Mouse (Mus musculus): ENCODE results near the gene Oit1. TPM values are rescaled to one million over a fixed set of nuclear protein-coding genes. Genes with fewer than 3 reads are reported as not detected.

The Oit1 gene
- not detected in 2 replicates for total RNA-seq (2014; rRNA removed)
- polyA plus RNA-seq (2015; fragmentation: Nextera tagmentation; extraction: Ambion mirVana), result 0.13 TPM in 1 of 2 replicates, not detected in the other

GRCm38 (mm10) chr14:8378685-8379313 is at the start of gene Oit1:
Gene Oit1, minus strand, starts transcription at chr14:8378754.
- H3K27ac ChIP-seq (ENCODE audit: low read depth, low read length), result no peak within 1 kb of the TSS
- no peaks in the 10 kb centered on the region for H3K27me3 ChIP-seq (ENCODE audit: insufficient read depth, low read length)
- no peak within 1 kb of the TSS for H3K9ac ChIP-seq (replicated peaks; ENCODE audit: low read length, poor library complexity, severe bottlenecking)
- H3K4me1 ChIP-seq (ENCODE audit: insufficient read depth, low read length), result no peaks in the 10 kb centered on the region
- H3K4me2 ChIP-seq (ENCODE audit: low read depth, low read length, poor library complexity, severe bottlenecking), result no peak within 1 kb of the TSS
- H3K36me3 ChIP-seq (ENCODE audit: insufficient read depth, low read length), result no peaks in the 10 kb centered on the region
- DNase-seq (ENCODE audit: low spot score) (no peak), ATAC-seq (ENCODE audit: low FRiP score) (no peak)
- no peak within 1 kb of the TSS for H3K4me3 ChIP-seq (ENCODE audit: low read depth, low read length)
- no peaks in the 10 kb centered on the region for H3K9me3 ChIP-seq (ENCODE audit: low read length)
- TF ChIP-seq CTCF (IDR thresholded peaks at IDR 0.05), result no peak
- WGBS, result 65% methylated on average over 8 of the region's 8 CpGs

GRCm38 (mm10) chr14:8422833-8423232 is 44.3 kb upstream of the Oit1 start:
- Histone ChIP-seq H3K27me3 (ENCODE audit: insufficient read depth, low read length) (no peaks in the 10 kb centered on the region), H3K4me2 (ENCODE audit: low read depth, low read length, poor library complexity, severe bottlenecking) (no peak overlapping the region), H3K36me3 (ENCODE audit: insufficient read depth, low read length) (no peaks in the 10 kb centered on the region), H3K4me1 (ENCODE audit: insufficient read depth, low read length) (peaks cover 15% of the 10 kb centered on the region; the same call in 1 of the 2 replicates), H3K9ac (replicated peaks; ENCODE audit: low read length, poor library complexity, severe bottlenecking) (no peak overlapping the region), H3K9me3 (ENCODE audit: low read length) (no peaks in the 10 kb centered on the region), H3K4me3 (ENCODE audit: low read depth, low read length) (no peak overlapping the region), H3K27ac (ENCODE audit: low read depth, low read length) (no peak overlapping the region)
- no peak for TF ChIP-seq CTCF (IDR thresholded peaks at IDR 0.05)
- peak; percentile 62 for DNase-seq (ENCODE audit: low spot score)
- 16% methylated on average over 3 of the region's 3 CpGs for WGBS
- ATAC-seq (ENCODE audit: low FRiP score), result 0 out of 2 replicates have a peak, but pooled peaks have one; percentile 54

- no peak for ATAC-seq (ENCODE audit: low FRiP score)
- Histone ChIP-seq H3K27ac (ENCODE audit: low read depth, low read length) (no peak overlapping the region), H3K4me3 (ENCODE audit: low read depth, low read length) (no peak overlapping the region), H3K4me2 (ENCODE audit: low read depth, low read length, poor library complexity, severe bottlenecking) (no peak overlapping the region), H3K9me3 (ENCODE audit: low read length) (no peaks in the 10 kb centered on the region), H3K4me1 (ENCODE audit: insufficient read depth, low read length) (peaks cover 15% of the 10 kb centered on the region; the same call in 1 of the 2 replicates), H3K36me3 (ENCODE audit: insufficient read depth, low read length) (no peaks in the 10 kb centered on the region), H3K27me3 (ENCODE audit: insufficient read depth, low read length) (no peaks in the 10 kb centered on the region), H3K9ac (replicated peaks; ENCODE audit: low read length, poor library complexity, severe bottlenecking) (no peak overlapping the region)
- WGBS, result 22% methylated on average over 10 of the region's 10 CpGs
- DNase-seq (ENCODE audit: low spot score), result no peak
- no peak for TF ChIP-seq CTCF (IDR thresholded peaks at IDR 0.05)
Measured at GRCm38 (mm10) chr14:8421199-8421787, 42.7 kb upstream of the Oit1 start.

GRCm38 (mm10) chr14:8418610-8419009 is 40.1 kb upstream of the Oit1 start:
- H3K9ac ChIP-seq (replicated peaks; ENCODE audit: low read length, poor library complexity, severe bottlenecking), result no peak overlapping the region
- H3K9me3 ChIP-seq (ENCODE audit: low read length), result no peaks in the 10 kb centered on the region
- DNase-seq (ENCODE audit: low spot score), result no peak
- no peak for ATAC-seq (ENCODE audit: low FRiP score)
- no peak overlapping the region for H3K4me3 ChIP-seq (ENCODE audit: low read depth, low read length)
- H3K27ac ChIP-seq (ENCODE audit: low read depth, low read length), result no peak overlapping the region
- H3K36me3 ChIP-seq (ENCODE audit: insufficient read depth, low read length), result no peaks in the 10 kb centered on the region
- 71% methylated on average over 3 of the region's 3 CpGs for WGBS
- H3K4me2 ChIP-seq (ENCODE audit: low read depth, low read length, poor library complexity, severe bottlenecking), result no peak overlapping the region
- no peaks in the 10 kb centered on the region for H3K27me3 ChIP-seq (ENCODE audit: insufficient read depth, low read length)
- no peak for TF ChIP-seq CTCF (IDR thresholded peaks at IDR 0.05)
- peaks cover 15% of the 10 kb centered on the region; the same call in 1 of the 2 replicates for H3K4me1 ChIP-seq (ENCODE audit: insufficient read depth, low read length)

GRCm38 (mm10) chr14:8405946-8406345 is 27.4 kb upstream of the Oit1 start:
- ATAC-seq (ENCODE audit: low FRiP score), result no peak
- no peak overlapping the region for H3K27ac ChIP-seq (ENCODE audit: low read depth, low read length)
- TF ChIP-seq CTCF (IDR thresholded peaks at IDR 0.05), result no peak
- no peak overlapping the region for H3K4me3 ChIP-seq (ENCODE audit: low read depth, low read length)
- WGBS, result 78% methylated on average over 6 of the region's 6 CpGs
- no peak overlapping the region for H3K9ac ChIP-seq (replicated peaks; ENCODE audit: low read length, poor library complexity, severe bottlenecking)
- no peak for DNase-seq (ENCODE audit: low spot score)
- H3K36me3 ChIP-seq (ENCODE audit: insufficient read depth, low read length), result no peaks in the 10 kb centered on the region
- no peaks in the 10 kb centered on the region for H3K4me1 ChIP-seq (ENCODE audit: insufficient read depth, low read length)
- H3K27me3 ChIP-seq (ENCODE audit: insufficient read depth, low read length), result no peaks in the 10 kb centered on the region
- no peaks in the 10 kb centered on the region for H3K9me3 ChIP-seq (ENCODE audit: low read length)
- H3K4me2 ChIP-seq (ENCODE audit: low read depth, low read length, poor library complexity, severe bottlenecking), result no peak overlapping the region

- Histone ChIP-seq H3K4me1 (ENCODE audit: insufficient read depth, low read length) (no peaks in the 10 kb centered on the region), H3K4me2 (ENCODE audit: low read depth, low read length, poor library complexity, severe bottlenecking) (no peak overlapping the region), H3K9ac (replicated peaks; ENCODE audit: low read length, poor library complexity, severe bottlenecking) (no peak overlapping the region), H3K36me3 (ENCODE audit: insufficient read depth, low read length) (no peaks in the 10 kb centered on the region), H3K9me3 (ENCODE audit: low read length) (no peaks in the 10 kb centered on the region), H3K27me3 (ENCODE audit: insufficient read depth, low read length) (no peaks in the 10 kb centered on the region), H3K4me3 (ENCODE audit: low read depth, low read length) (no peak overlapping the region), H3K27ac (ENCODE audit: low read depth, low read length) (no peak overlapping the region)
- 82% methylated on average over 3 of the region's 3 CpGs for WGBS
- DNase-seq (ENCODE audit: low spot score), result no peak
- no peak for TF ChIP-seq CTCF (IDR thresholded peaks at IDR 0.05)
- no peak for ATAC-seq (ENCODE audit: low FRiP score)
Measured at GRCm38 (mm10) chr14:8403310-8403709, 24.8 kb upstream of the Oit1 start.
